Mouse (Mus musculus): Measurements from ENCODE around the gene Esr1. TPM values are rescaled to one million over a fixed set of nuclear protein-coding genes. Genes with fewer than 3 reads are reported as not detected.
"Not testable (repeated sequence)": the region's sequence is repeated elsewhere in the genome, so short reads cannot be mapped to it uniquely, and the experiment has no call there.

The Esr1 gene
- total RNA-seq, 2 experiments from 2014 or later: 3.3 to 4.0 TPM

GRCm38 (mm10) chr10:4683106-4683505, 71.7 kb downstream of the Esr1 start:
- ATAC-seq (ENCODE audit: poor library complexity, severe bottlenecking): no peak

DNA sequence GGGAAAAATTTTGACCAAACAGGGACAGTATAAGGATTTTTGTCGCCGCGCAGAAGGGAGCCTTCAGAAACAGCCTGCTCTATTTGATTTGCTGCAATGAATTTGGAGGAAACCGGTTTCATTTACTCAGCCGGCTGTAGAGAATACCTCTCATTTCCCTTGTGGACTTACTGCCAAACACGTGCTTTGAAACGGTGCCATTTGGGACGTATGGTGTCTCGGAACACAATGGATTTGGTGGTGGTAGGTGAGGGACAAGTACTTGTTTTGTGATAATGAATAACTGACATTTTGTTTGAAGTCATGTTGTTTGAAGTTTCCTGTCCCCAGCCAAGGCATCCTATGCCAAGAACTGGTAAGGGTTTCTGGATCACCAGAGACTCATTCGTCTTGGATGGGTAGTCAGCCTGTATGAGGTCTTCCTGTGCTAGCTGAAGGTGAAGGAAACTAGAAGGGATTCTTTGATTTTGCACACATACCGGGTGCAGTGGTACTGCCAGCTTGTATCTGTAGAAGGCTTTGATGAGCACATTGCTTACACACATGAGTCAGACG, 72.4 kb downstream of the Esr1 start:
- no peak for ATAC-seq (ENCODE audit: poor library complexity, severe bottlenecking)

DNA sequence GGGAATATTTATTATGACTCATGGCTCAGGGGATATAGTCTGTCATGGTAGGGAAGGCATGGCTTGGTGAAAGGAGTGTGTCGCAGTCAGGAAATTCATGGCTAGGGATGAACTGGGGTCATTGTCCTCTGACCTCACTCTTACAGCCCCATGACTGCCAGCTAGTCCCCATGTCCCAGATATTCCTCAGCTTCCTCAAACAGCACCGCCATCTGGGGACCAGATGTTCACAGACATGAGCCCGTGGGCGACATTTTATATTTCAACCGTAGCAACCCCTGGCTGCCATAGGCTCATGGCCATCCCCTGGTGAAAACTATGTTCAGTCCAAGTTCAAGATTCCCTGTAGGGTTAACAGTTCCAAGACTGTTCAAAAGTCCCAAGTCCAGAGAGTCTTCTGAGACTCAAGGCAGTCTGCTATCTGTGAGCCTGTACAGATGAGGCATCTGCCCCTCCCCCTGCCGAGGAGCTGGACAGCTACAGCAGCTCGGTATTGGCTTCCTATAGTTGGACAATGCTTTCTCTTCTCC, 83.0 kb downstream of the Esr1 start:
- ATAC-seq (ENCODE audit: poor library complexity, severe bottlenecking): no peak

GRCm38 (mm10) chr10:4709915-4710314, 98.5 kb downstream of the Esr1 start:
- ATAC-seq (ENCODE audit: poor library complexity, severe bottlenecking): no peak

DNA sequence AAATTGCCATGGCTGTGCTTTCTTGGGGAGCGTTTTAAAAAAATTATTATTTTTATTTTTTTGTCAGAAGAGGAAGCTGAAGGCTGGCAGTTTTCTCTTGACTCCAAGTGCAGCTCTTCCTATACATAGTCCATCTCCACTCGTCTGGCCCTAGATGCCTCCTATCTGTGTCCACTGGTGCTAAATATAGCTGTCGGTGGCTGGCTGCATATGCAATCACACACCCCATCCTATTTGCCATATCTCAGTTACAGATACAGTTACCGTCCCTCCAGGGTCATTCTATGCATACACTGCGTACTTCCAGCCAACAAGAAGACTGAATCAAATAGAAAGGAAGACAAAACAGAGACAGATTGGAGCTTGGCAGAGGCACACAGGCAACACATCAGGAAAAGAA, 100.0 kb downstream of the Esr1 start:
- ATAC-seq (ENCODE audit: poor library complexity, severe bottlenecking): no peak

- 0 out of 2 replicates have a peak, but pooled peaks have one; percentile 10 for ATAC-seq (ENCODE audit: poor library complexity, severe bottlenecking)
These were observed 100.9 kb downstream of the Esr1 start for GRCm38 (mm10) chr10:4712061-4712908.

DNA sequence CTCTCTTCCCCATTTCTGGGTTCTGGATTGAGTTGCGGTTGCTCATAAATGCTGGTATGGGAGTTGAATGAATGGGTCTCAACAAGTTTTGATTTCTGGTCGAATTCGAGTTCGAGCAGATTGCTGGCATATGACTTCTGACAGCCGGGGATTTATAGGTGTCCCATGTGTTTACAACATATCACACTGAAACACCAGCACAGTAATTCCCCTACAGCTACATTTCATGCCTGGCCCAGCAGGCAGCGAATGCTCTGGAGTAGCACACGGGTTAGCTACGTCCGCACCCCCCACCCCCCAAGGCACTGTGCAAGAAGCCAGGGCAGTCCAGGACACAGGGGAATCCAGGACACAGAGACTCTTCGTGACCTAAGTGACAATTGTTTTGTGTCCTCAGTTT, 102.0 kb downstream of the Esr1 start:
- ATAC-seq (ENCODE audit: poor library complexity, severe bottlenecking): no peak

GRCm38 (mm10) chr10:4724851-4725250, 113.5 kb downstream of the Esr1 start:
- 0 out of 2 replicates have a peak, but pooled peaks have one; percentile 35 for ATAC-seq (ENCODE audit: poor library complexity, severe bottlenecking)

GRCm38 (mm10) chr10:4726141-4726540, 114.7 kb downstream of the Esr1 start:
- ATAC-seq (ENCODE audit: poor library complexity, severe bottlenecking): no peak

DNA sequence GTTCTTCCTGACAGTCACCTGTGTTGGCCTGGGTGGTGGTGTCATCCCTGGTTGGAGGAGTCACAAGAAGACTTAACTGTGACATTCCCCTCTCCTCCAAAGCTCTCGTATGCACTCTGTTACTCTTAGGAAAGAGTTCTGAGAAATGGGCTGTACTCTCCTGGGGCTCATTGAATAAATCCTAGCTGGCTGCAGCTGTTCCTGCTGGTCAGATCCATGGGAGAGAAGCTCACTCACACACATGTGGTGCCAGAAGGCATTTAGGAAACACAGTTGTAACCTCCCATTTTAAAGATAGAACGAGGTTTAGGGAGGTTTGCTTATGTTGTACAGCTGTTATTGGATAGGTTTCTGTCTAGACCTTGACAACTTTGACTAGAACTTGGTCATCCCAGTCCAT, 120.9 kb downstream of the Esr1 start:
- no peak for ATAC-seq (ENCODE audit: poor library complexity, severe bottlenecking)

- ATAC-seq (ENCODE audit: poor library complexity, severe bottlenecking): no peak
These were observed 122.6 kb downstream of the Esr1 start for GRCm38 (mm10) chr10:4733987-4734386.

DNA sequence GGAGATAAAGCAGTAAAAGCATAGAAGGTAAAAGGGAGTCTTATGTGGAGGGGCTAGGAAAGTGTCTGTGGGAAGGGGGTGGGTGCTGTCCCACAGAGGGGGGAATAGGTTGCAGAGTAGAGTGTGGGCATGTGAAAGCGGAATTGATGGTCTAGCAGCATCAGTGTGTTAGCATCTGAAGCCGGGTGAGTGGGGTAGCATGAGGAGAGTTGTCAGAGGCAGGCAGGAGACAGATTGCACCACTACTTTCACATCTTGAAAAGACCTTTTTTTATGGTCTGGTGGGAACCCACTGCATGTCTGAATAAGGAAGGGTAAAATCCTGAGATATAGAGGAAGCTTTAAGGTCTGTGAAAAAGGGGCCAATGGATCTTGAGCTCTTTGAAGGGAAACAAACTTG, 123.5 kb downstream of the Esr1 start:
- peak; percentile 89 for ATAC-seq (ENCODE audit: poor library complexity, severe bottlenecking)

- no peak for ATAC-seq (ENCODE audit: poor library complexity, severe bottlenecking)
These were observed 126.9 kb downstream of the Esr1 start for GRCm38 (mm10) chr10:4738311-4738710.

DNA sequence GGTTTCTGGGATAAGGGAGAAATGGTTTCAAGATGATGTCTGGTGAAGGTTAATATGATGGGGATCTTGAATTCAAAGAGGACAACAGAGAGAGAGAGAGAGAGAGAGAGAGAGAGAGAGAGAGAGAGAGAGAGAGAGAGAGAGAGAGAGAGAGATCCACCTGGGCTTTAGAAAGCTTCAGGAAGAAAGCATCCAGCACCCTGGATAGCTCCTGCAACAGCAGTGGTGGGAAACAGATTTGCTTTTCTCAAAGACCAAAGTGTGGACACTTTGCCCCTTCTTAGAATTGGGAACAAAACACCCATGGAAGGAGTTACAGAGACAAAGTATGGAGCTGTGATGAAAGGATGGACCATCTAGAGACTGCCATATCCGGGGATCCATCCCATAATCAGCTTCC, 139.7 kb downstream of the Esr1 start:
- not testable (repeated sequence) for ATAC-seq (ENCODE audit: poor library complexity, severe bottlenecking)

- ATAC-seq (ENCODE audit: poor library complexity, severe bottlenecking): no peak
These were observed 141.6 kb downstream of the Esr1 start for GRCm38 (mm10) chr10:4752977-4753376.

DNA sequence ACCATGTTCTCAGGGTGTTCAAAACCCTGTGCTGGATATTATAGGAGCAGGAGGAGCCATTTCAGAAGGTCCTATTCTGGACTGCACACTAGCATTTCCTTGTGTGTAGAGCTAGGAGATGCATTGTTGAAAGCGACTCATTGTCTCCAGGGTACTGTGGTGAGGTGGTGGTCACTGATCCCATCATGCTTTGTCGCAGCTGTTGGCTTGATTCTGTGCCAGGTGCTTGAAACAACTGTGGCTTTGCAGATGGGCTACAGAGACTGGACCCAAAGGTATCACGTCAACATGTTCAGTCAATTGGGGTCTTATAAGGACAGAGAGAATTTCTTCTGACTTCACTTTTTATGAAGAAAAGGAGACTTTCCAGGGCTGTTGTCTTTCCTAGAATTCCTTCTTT, 164.1 kb downstream of the Esr1 start:
- 0 out of 2 replicates have a peak, but pooled peaks have one; percentile 24 for ATAC-seq (ENCODE audit: poor library complexity, severe bottlenecking)

- no peak for ATAC-seq (ENCODE audit: poor library complexity, severe bottlenecking)
These were observed 164.8 kb downstream of the Esr1 start for GRCm38 (mm10) chr10:4776007-4776713.

- ATAC-seq (ENCODE audit: poor library complexity, severe bottlenecking): no peak
These were observed 165.3 kb downstream of the Esr1 start for GRCm38 (mm10) chr10:4776714-4777090.

GRCm38 (mm10) chr10:4777996-4778395, 166.6 kb downstream of the Esr1 start:
- ATAC-seq (ENCODE audit: poor library complexity, severe bottlenecking): peak; percentile 80

DNA sequence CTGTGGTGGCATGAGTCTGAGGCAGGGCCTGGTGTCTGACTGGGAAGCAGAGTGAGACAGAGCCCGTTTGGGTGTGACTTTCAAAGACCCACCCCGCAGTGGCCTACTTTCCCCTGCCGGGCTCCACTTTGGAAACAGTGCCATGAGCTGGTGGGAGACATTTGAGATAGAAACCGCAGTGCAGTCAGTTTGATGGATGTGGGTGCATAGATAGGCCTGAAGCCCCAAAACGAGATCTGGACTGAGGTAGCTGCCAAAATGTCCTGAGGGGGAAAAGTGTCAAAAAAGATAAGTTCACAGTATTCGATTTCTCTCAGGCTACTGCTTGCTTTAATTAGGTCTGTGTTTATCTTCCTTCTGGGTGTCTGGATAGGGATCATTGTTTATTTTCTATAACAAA, 169.5 kb downstream of the Esr1 start:
- ATAC-seq (ENCODE audit: poor library complexity, severe bottlenecking): no peak

GRCm38 (mm10) chr10:4787003-4787628, 175.7 kb downstream of the Esr1 start:
- peak; percentile 100 for ATAC-seq (ENCODE audit: poor library complexity, severe bottlenecking)
